Mouse (Mus musculus): ENCODE data around the gene Ppm1j. TPM values are rescaled to one million over a fixed set of nuclear protein-coding genes. Genes with fewer than 3 reads are reported as not detected.

The Ppm1j gene
- total and polyA plus RNA-seq, 3 experiments: 17.5 to 47.6 (median 20.1) TPM

GRCm38 (mm10) chr3:104816130-104816529 lies 35.3 kb downstream of the Ppm1j start:
- Histone ChIP-seq H3K9ac (ENCODE audit: low read depth, low read length) (no peak overlapping the region), H3K4me1 (ENCODE audit: control insufficient read depth, insufficient read depth, low read length) (peaks cover 1% of the 10 kb centered on the region), H3K27ac (no peak overlapping the region), H3K27me3 (ENCODE audit: control insufficient read depth, insufficient read depth, low read length) (no peaks in the 10 kb centered on the region), H3K79me2 (replicated peaks; ENCODE audit: control insufficient read depth, insufficient read depth, low read length) (no peaks in the 10 kb centered on the region; the same call in 1 of the 2 replicates), H3K4me3 (no peak overlapping the region), H3K36me3 (ENCODE audit: control insufficient read depth, insufficient read depth, low read length) (peaks cover 11% of the 10 kb centered on the region)
- TF ChIP-seq CTCF (IDR thresholded peaks at IDR 0.05) (no peak), POLR2A (IDR thresholded peaks at IDR 0.05; ENCODE audit: insufficient read depth, low read depth, low read length) (no peak)
- 86% methylated on average over 7 of the region's 7 CpGs for WGBS
- intact Hi-C loops (cut with DNase I): loop anchor here (2.0 kb wide), 1 partner anchor 21 kb away; no protein-coding TSS in a partner anchor
- DNase-seq: no peak

GRCm38 (mm10) chr3:104817481-104817990 lies 36.7 kb downstream of the Ppm1j start:
- Histone ChIP-seq H3K4me1 (ENCODE audit: control insufficient read depth, insufficient read depth, low read length) (peaks cover 1% of the 10 kb centered on the region), H3K27me3 (ENCODE audit: control insufficient read depth, insufficient read depth, low read length) (no peaks in the 10 kb centered on the region), H3K79me2 (replicated peaks; ENCODE audit: control insufficient read depth, insufficient read depth, low read length) (no peaks in the 10 kb centered on the region; the same call in 1 of the 2 replicates), H3K4me3 (peak overlapping the region; percentile 94), H3K27ac (peak overlapping the region; percentile 89), H3K9ac (ENCODE audit: low read depth, low read length) (peak overlapping the region; percentile 94), H3K36me3 (ENCODE audit: control insufficient read depth, insufficient read depth, low read length) (peaks cover 11% of the 10 kb centered on the region)
- WGBS: under 1% methylated on average over 46 of the region's 46 CpGs
- DNase-seq: peak; percentile 79 to 81
- intact Hi-C loops (cut with DNase I): loop anchor here (2.0 kb wide), 1 partner anchor 23 kb away; no protein-coding TSS in a partner anchor
- TF ChIP-seq CTCF (IDR thresholded peaks at IDR 0.05) (peak; percentile 24; the same call in 1 of the 2 replicates), EP300 (IDR thresholded peaks at IDR 0.05; ENCODE audit: insufficient read depth, low read depth, low read length) (no peak), POLR2A (IDR thresholded peaks at IDR 0.05; ENCODE audit: insufficient read depth, low read depth, low read length) (0 out of 2 replicates have a peak, but pooled peaks have one; percentile 20)

DNA sequence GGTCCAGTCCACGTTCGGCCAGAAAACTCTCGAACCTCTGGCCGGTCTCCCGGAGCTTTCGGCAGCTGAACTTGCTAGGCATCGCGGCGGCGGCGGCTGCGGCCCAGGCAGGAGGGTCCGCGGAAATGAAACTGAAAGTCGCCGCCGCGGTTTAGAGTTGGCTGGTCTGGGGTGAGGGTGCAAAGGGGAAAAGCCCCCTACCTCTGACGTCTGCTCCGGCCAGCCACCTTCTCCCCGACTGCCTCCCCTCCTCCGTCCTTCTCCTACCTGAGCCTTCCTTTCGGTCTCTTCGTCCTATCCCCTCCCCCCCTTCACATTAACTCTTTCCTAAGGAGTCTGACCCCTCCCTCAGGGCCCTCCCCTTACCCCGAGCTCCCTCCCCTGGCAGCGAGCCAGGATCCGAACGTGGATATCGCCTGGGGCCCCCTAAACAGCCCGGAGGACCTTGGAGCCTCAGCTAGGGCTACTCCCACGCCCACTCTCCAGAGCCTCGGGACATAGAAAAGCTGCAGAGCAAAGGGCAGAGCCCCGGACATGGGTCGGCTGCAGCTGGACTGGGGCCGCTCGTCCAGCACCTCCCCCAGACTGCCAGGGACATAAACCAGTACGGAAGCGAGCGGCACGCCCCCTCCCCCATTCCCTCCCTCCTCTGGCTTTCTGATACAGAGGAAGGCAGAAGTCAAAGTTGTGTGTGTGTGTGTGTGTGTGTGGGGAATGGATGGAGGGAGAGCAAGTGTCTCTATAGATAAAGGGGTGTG lies 37.3 kb downstream of the Ppm1j start, which contains the start of gene Mov10:
Gene Mov10 (minus strand): TSS at position 573 of the 758 bp plus-strand sequence.
- DNase-seq: peak; percentile 74 to 80
- intact Hi-C loops (cut with DNase I): loop anchor here (1.0 to 2.0 kb wide), 3 partner anchors 23 to 46 kb away; partner anchors contain the start of genes Capza1, Rhoc and St7l
- Histone ChIP-seq H3K79me2 (replicated peaks; ENCODE audit: control insufficient read depth, insufficient read depth, low read length) (no peaks in the 10 kb centered on the region; the same call in 1 of the 2 replicates), H3K27me3 (ENCODE audit: control insufficient read depth, insufficient read depth, low read length) (no peaks in the 10 kb centered on the region), H3K36me3 (ENCODE audit: control insufficient read depth, insufficient read depth, low read length) (peaks cover 11% of the 10 kb centered on the region), H3K27ac (peak within 1 kb of the TSS; percentile 89), H3K4me3 (peak within 1 kb of the TSS; percentile 94), H3K9ac (ENCODE audit: low read depth, low read length) (peak within 1 kb of the TSS; percentile 94), H3K4me1 (ENCODE audit: control insufficient read depth, insufficient read depth, low read length) (peaks cover 1% of the 10 kb centered on the region)
- WGBS: under 1% methylated on average over 40 of the region's 40 CpGs
- no peak; the same call in 1 of the 2 replicates for TF ChIP-seq CTCF (IDR thresholded peaks at IDR 0.05)
- peak; percentile 27; the same call in 1 of the 2 replicates for TF ChIP-seq POLR2A (IDR thresholded peaks at IDR 0.05; ENCODE audit: insufficient read depth, low read depth, low read length)

GRCm38 (mm10) chr3:104818749-104819134 lies 37.9 kb downstream of the Ppm1j start:
- H3K27ac ChIP-seq: peak overlapping the region; percentile 89
- intact Hi-C loops (cut with DNase I): loop anchor here (1.0 kb wide), 2 partner anchors 30 to 46 kb away; partner anchors contain the start of genes Capza1, Rhoc and St7l
- H3K4me1 ChIP-seq (ENCODE audit: control insufficient read depth, insufficient read depth, low read length): peaks cover 1% of the 10 kb centered on the region

DNA sequence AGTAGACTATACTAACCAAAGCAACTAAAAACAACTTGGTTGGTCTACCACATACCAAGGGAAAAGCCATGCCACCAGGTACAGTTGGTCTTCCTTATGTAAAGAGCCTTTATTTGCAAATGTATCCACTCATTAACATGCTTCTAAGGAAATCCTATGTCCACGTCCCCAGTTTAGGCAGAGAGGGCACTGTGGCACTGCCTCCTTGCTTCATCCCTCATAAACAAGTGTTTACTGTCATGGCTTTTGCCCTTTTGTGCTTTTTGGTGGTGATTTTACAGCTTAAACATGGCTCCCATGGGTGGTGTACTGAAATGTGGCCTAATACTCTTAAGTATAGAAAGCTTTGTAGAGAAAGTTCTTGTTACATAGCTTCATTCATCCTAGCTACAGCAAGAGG lies 39.6 kb downstream of the Ppm1j start:
- H3K79me2 ChIP-seq (replicated peaks; ENCODE audit: control insufficient read depth, insufficient read depth, low read length): no peaks in the 10 kb centered on the region; the same call in 1 of the 2 replicates
- no peak overlapping the region for H3K9ac ChIP-seq (ENCODE audit: low read depth, low read length)
- H3K27me3 ChIP-seq (ENCODE audit: control insufficient read depth, insufficient read depth, low read length): no peaks in the 10 kb centered on the region
- H3K4me1 ChIP-seq (ENCODE audit: control insufficient read depth, insufficient read depth, low read length): peaks cover 1% of the 10 kb centered on the region
- TF ChIP-seq POLR2A (IDR thresholded peaks at IDR 0.05; ENCODE audit: insufficient read depth, low read depth, low read length) (no peak), CTCF (IDR thresholded peaks at IDR 0.05) (no peak), EP300 (IDR thresholded peaks at IDR 0.05; ENCODE audit: insufficient read depth, low read depth, low read length) (no peak)
- intact Hi-C loops (cut with DNase I): no loop called here
- no peak overlapping the region for H3K27ac ChIP-seq
- WGBS: 47% methylated on average over 1 of the region's 1 CpGs
- DNase-seq: no peak
- H3K36me3 ChIP-seq (ENCODE audit: control insufficient read depth, insufficient read depth, low read length): peaks cover 11% of the 10 kb centered on the region
- no peak overlapping the region for H3K4me3 ChIP-seq

More at GRCm38 (mm10) chr3:104818749-104819134, 37.9 kb downstream of the Ppm1j start:
- no peak for DNase-seq
- Histone ChIP-seq H3K36me3 (ENCODE audit: control insufficient read depth, insufficient read depth, low read length) (peaks cover 11% of the 10 kb centered on the region), H3K9ac (ENCODE audit: low read depth, low read length) (peak overlapping the region; percentile 94), H3K79me2 (replicated peaks; ENCODE audit: control insufficient read depth, insufficient read depth, low read length) (no peaks in the 10 kb centered on the region; the same call in 1 of the 2 replicates), H3K27me3 (ENCODE audit: control insufficient read depth, insufficient read depth, low read length) (no peaks in the 10 kb centered on the region), H3K4me3 (peak overlapping the region; percentile 94)
- WGBS: 1% methylated on average over 3 of the region's 3 CpGs
- TF ChIP-seq EP300 (IDR thresholded peaks at IDR 0.05; ENCODE audit: insufficient read depth, low read depth, low read length) (no peak), POLR2A (IDR thresholded peaks at IDR 0.05; ENCODE audit: insufficient read depth, low read depth, low read length) (no peak)

Data from heart, adult 2 months (tissue).